Mouse (Mus musculus) layer of hippocampus, adult 18-20 months (tissue): ENCODE results near the gene Armc9. TPM values are rescaled to one million over a fixed set of nuclear protein-coding genes. Genes with fewer than 3 reads are reported as not detected.
A peak's percentile ranks its signal among the peaks of the same experiment; 100 is the strongest.

Source experiments
- DNase-seq, 2 experiments: peaks; one replicate each; pipeline ENCODE4 v3.0.0; 2022; ENCODE audit warnings: low spot score in 2 of 2
- total RNA-seq, 2 experiments: library from RNA; stranded (reverse); gene quantifications; 2 replicates each; pipeline ENCODE4 v1.2.3; 2021

The Armc9 gene
- total RNA-seq, 2 experiments from 2014 or later: 34.5 to 35.6 TPM

GRCm38 (mm10) chr1:86269190-86269508 is 114.6 kb downstream of the Armc9 start:
- no peak for DNase-seq

DNA sequence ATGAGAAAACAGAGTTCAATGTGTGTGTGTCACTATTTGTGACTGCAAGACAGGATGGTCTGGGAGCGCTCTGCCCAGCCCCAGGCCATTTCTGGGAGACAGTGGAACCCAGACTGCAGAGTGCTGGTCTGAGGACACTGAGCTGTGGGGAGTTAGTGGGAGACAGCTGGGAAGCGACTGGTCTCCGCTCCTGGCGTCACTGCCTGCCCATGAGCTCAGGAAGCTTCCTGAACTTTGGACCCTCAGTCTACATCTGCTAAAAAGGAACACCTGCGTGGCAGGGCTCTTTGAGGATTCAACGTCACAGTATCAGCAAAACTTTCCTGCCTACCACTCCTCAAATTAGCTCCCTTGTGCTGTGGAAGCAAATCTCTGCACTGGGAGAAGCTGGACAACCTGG is 117.1 kb downstream of the Armc9 start:
- no peak for DNase-seq

DNA sequence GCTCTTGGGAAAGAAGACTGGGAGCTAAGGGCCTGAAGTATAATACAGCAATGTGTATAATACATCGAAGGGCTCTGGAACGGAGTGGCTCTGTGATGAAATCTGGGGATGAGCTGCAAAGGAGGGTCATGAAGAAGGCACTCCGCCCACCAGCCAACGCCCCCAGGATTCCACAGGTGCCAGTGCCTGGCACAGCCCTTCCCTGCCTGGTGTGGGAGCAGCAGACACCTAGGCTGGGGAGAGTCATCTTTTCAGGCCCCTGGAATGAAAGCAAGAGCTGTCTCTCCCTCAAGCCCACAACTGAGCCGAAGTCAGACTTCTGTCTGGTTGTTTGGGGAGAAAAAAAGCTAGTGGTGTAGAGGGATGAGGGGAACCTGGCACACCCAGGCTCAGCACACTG is 122.5 kb downstream of the Armc9 start:
- no peak for DNase-seq

GRCm38 (mm10) chr1:86281781-86282536 is 127.4 kb downstream of the Armc9 start:
- DNase-seq: peak in 1 of 2 experiments; percentile 25

GRCm38 (mm10) chr1:86284101-86284500 is 129.5 kb downstream of the Armc9 start:
- no peak for DNase-seq

- no peak for DNase-seq
Measured at GRCm38 (mm10) chr1:86285295-86285694, 130.7 kb downstream of the Armc9 start.

DNA sequence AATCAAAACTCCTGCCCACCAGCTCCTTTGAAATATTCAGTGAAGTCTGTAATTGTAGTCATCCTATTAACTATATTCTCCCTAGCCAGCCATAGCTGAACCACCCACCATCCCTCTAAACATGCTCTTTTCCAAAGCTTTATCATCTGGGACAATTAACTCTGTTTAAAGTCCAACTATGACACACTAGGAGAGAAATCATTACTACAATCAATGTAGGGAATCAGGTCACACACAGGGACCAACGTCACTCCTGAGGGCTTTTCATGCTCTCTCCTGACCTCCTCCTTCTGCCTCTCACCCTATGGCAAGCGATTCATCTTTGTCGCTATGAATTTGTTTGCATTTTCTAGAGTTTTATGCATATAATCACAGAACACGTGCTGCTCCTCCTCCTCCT is 132.9 kb downstream of the Armc9 start:
- no peak for DNase-seq

- peak in 1 of 2 experiments; percentile 34 for DNase-seq
Measured at GRCm38 (mm10) chr1:86290452-86290851, 135.9 kb downstream of the Armc9 start.

GRCm38 (mm10) chr1:86293091-86293490 is 138.5 kb downstream of the Armc9 start:
- no peak for DNase-seq

GRCm38 (mm10) chr1:86293868-86294267 is 139.3 kb downstream of the Armc9 start:
- DNase-seq: no peak

- DNase-seq: no peak
Measured at GRCm38 (mm10) chr1:86294472-86294871, 139.9 kb downstream of the Armc9 start.

- DNase-seq: no peak
Measured at GRCm38 (mm10) chr1:86300093-86300492, 145.5 kb downstream of the Armc9 start.

- no peak for DNase-seq
Measured at GRCm38 (mm10) chr1:86300731-86301130, 146.2 kb downstream of the Armc9 start.

GRCm38 (mm10) chr1:86301221-86302091 is 146.9 kb downstream of the Armc9 start:
- no peak for DNase-seq

DNA sequence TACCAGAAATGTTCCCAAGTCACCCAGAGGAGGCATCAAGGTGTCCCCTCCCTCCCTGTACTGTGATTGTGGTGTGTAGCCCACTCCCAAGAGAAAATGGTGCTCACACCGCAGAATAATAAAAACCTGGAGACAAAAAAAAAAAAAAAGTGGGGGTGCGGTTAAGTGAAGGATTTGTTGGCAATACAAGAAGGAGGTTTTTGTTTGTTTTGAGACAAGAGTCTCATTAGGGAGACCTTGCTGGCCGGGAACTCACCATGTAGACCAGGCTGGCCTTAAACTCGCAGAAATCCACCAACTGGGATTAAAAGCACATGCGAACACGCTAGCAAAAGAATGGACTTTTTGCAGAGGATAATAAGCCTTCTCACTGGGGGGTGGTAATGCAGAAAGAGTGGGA is 148.0 kb downstream of the Armc9 start, which contains the start of gene B3gnt7:
TSS of gene B3gnt7 (plus strand) at position 301 of the 400 bp plus-strand sequence.
- no peak for DNase-seq

- peak in 1 of 2 experiments; percentile 21 for DNase-seq
Measured at GRCm38 (mm10) chr1:86303063-86303872, 148.7 kb downstream of the Armc9 start.

DNA sequence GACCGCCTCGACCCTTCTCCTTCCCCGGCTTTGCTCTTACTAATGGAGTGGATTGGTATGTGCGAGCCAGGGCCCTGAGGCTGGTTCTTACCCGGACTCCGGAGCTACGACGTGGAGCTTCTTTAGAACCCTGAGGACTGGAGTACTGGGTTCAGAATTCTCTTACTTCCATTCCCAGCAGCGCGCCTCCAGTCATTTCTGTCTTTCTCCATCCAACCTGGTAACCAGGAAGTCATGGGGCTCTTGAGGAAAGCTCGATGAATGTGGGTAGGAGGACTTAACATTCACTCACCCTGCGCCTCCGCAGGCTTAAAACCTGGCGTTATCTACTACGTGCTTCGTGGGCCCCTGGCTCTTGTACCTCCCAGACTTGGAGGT is 149.3 kb downstream of the Armc9 start:
- DNase-seq: no peak

- DNase-seq: no peak
Measured at GRCm38 (mm10) chr1:86306686-86307085, 152.1 kb downstream of the Armc9 start.

DNA sequence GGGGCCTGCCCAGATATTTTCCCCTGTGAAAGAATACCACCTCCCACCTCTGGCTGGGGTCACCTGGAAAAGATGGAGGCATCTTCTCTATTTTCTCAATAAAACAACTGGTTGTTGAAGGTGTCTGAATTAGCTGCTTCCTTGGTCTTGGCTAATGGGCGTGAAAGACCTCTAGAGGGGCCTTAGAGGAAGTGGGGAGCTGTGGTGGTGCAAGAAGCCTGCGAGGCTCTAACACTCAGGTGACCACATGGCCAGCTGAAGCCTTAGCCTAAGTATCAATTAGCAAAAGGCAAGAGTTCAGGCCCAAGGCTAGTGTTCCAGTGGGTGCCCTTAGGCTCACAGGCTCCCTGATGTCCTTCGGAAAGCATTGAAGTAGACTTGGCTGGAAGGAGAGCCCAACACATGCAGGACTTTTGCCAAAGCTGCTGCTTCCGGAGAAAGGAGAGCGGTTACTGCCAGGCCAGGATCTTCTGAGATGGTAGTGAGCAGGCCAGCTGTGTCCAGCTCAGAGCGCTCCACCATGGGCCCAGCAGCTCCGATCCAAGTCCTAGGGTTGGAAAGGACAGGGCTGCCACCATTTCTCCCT is 152.7 kb downstream of the Armc9 start:
- DNase-seq: no peak

GRCm38 (mm10) chr1:86307871-86308641 is 153.5 kb downstream of the Armc9 start:
- DNase-seq: no peak
